Mouse (Mus musculus) mouse embryonic stem cell (cell line): ENCODE data around the gene Rpp38.

Experiments used
- in situ Hi-C, 2 experiments: fragments of 300-500 bp; cut with MboI; formaldehyde crosslinking; loops; 1 replicate in 1 of 2; 3 replicates in 1 of 2; pipeline ENCODE4 v1.14.3; 2019 to 2020; ENCODE audit warnings: low sequenced_read_pairs in 2 of 2, low pct_unique_long_range_greater_than_20kb in 1 of 2, mixed read lengths in 1 of 2; ENCODE audit not compliant: unreplicated experiment in 1 of 2

The Rpp38 gene

DNA sequence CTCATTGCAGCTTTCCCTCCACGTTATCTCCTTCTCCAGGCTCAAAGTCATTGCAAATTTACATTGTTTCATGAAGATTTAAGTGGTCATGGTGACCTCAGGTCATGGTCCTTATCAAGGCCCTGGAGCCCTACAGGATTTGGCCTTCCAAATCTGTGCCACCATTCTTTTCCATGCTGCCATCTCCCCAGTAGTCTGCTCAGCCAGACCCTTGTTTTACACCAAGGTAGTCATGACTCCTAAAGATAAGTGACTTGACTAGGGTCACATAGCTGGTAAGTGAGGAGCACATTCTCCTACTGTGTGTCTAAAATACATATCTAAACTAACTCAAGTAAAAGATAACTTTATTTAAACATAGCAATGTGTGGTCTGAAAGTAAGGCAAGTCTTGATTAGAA, 40.3 kb downstream of the Rpp38 start:
- in situ Hi-C loops, result no loop called here

DNA sequence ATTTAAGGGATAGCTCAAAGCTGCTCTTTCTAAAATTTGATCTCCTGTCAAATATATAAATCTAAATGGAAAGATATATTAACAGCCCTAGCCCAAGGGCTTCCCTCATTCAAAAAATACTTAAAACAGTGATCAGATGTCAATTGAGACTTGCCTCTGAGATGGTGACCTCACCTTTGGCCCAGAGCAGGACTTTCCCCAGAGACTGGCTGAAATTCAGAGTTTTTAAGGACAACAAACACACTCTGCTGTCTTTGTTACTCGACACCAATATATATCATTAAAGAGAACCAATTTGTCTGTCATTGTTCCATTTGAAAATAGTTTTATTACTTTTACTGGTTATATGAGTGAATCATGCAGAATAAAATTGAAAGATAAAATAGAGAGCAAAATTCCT, 42.9 kb downstream of the Rpp38 start:
- in situ Hi-C loops, result no loop called here

GRCm38 (mm10) chr2:3286243-3286642, 46.2 kb downstream of the Rpp38 start:
- in situ Hi-C loops, result no loop called here

- in situ Hi-C loops, result no loop called here
Measured at GRCm38 (mm10) chr2:3285709-3286108, 46.7 kb downstream of the Rpp38 start.

DNA sequence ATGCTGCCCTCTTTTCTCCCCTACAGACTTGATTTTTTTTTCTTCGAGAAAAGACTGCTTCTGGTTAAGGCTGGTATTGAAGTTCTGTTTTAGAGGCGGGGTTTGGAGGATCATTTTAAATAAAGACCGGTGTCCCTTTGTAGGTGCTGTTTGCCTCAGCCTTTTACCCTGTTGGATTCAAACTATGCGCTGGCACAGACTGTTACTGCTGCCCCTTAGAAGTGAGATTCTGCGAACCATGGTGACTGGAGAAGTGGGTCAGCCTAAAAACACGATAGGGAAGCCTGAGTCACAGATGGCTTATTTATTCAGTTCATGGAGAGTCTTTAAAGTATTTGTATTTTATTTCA, 47.3 kb downstream of the Rpp38 start:
- in situ Hi-C loops, result no loop called here

DNA sequence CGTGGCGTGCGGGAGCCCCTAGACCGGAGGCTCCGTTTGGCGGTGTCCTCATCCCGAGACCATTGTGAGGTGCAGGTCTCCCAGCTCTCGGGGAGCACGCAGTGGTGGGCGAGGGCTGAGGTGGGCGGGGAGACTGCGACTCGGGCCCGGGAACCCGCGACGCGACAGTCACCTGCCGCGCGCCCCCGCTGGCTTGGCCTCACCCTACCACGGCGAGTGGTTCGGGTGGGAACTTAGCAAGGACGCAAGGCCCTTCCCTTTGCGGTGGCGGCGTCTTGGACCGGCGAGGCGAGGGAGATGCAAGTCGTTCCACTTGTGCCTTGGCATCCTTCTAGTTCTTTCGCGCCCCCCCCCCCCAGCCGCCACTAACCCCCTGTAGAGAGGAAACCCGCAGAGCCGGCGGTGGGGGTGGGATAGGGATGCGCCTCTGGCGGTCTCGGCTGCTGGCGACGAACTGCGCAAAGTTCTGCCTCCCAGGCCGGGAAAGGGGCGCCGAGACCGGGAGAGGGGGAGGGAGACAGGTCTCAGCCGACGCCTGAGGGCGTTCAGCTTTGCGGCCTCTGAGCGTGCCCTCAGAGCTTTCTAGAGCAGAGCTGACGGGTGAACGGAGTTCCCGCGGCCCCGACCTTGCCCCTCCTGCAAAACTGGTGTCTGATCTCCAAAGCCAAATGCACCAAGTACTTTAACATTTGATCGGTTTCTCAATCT, 47.8 kb downstream of the Rpp38 start:
- in situ Hi-C loops, result no loop called here

DNA sequence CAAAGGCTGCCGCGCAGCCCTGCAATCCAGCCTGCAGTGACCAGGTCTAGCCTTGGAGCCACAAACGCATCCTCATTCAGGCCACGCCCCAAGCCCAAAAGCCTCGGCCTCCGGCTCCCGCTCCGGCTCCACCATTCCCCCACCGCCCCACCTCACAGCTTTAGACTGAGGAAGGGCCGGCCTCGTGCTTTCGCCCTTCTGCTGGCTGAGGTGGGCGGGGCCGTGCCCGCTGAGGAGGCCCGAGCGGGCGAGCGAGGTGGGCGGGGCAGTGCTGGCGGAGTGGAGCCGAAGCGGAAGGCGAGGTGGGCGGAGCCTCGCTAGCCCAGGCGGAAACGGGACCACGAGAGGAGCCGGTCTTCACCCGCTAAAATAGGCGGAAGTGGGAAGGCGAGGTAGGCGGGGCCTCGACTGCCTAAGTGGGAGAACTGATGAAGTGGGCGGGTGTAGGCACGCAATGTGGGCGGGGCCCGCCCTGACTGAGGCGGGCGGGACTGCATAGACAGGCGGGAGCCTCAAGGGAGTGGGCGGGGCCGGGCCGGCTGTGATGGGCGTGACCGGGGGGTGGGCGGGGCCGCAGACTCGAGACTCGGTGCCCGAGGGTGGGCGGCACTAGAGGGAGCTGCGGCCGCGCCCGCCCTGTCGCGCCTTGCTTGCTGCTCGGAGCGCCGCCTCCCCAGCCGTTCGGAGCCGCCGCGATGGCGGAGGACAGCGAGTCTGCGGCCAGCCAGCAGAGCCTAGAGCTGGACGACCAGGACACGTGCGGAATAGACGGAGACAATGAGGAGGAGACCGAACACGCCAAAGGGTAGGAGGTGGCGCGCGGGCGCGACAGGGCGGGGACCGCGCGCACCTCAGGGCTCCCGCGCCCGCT, 48.6 kb downstream of the Rpp38 start, which contains the start of gene Nmt2:
Nmt2 (plus strand) TSS at position 611 of the 871 bp plus-strand sequence.
- in situ Hi-C loops, result no loop called here

GRCm38 (mm10) chr2:3282866-3283601, 49.4 kb downstream of the Rpp38 start:
- in situ Hi-C loops, result no loop called here

DNA sequence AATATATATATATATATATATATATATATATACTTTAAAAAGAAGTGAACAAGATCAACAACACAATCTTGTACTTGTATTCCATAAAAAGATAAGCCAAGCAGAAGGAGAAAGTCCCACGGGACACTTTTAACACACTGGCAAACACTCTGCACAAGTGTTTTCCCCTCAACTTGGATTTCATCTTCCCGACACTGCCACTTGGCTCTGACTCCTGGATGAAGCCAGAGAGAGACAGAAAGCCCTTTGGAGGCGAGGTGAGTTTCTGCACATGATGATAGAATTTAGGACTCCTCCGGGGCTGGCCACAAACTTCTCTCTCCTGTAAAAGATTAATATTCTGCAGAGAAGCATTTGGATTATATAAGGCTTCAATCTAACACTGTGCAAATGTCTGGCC, 51.1 kb downstream of the Rpp38 start:
- in situ Hi-C loops, result no loop called here
